Mouse (Mus musculus): Measurements from ENCODE around the gene Gdf15.

DNA sequence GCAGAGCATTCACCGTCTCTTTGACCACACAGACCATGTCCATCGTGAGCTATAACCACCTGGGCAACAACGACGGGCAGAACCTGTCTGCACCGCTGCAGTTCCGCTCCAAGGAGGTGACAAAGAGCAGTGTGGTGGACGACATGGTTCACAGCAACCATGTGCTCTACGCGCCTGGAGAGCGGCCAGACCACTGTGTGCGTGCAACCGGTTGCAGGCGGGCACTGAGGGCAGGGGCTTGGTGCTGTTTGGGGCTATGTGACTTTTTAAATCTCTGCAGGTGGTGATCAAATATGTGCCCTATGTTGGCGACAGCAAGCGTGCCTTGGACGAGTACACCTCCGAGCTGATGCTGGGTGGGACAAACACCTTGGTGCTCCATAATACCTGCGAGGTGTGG lies 36.0 kb downstream of the Gdf15 start:
- TF ChIP-seq GATA1 (IDR thresholded peaks at IDR 0.05; ENCODE audit: low read length) (no peak), TAL1 (IDR thresholded peaks at IDR 0.05; ENCODE audit: low read length) (no peak)
